Mouse (Mus musculus) CH12.LX (cell line): ENCODE results near the gene Lpcat3. TPM values are rescaled to one million over a fixed set of nuclear protein-coding genes. Genes with fewer than 3 reads are reported as not detected.

Experiments used
- DNase-seq: peaks from one replicate; pipeline ENCODE4 v3.0.0-alpha.2; 2013; ENCODE audit errors: extremely low read depth
- H3K27ac ChIP-seq: 2 replicates; pipeline ENCODE4 v1.5.1; 2012; ENCODE audit warnings: low read depth, mild to moderate bottlenecking, control low read depth, moderate library complexity; ENCODE audit not compliant: insufficient read depth
- H3K27me3 ChIP-seq: replicated peaks from 2 replicates; pipeline ENCODE3; 2012; ENCODE audit warnings: inconsistent platforms
- H3K36me3 ChIP-seq, 2 experiments: replicated peaks in 1 of 2; 2 replicates each; pipeline versions ENCODE3 to v1.6.1; 2012; ENCODE audit warnings: inconsistent platforms in 1 of 2, low read length in 1 of 2, mild to moderate bottlenecking in 1 of 2, mixed read lengths in 1 of 2, moderate library complexity in 1 of 2; ENCODE audit not compliant: control insufficient read depth in 1 of 2, insufficient read depth in 1 of 2
- H3K4me1 ChIP-seq, 2 experiments: 2 replicates each; pipeline ENCODE4 v1.6.1; 2012; ENCODE audit warnings: inconsistent platforms in 1 of 2, moderate library complexity in 1 of 2; ENCODE audit not compliant: insufficient read depth in 2 of 2, control insufficient read depth in 1 of 2
- H3K4me2 ChIP-seq: 2 replicates; pipeline ENCODE4 v1.6.1; 2012; ENCODE audit warnings: low read depth, mild to moderate bottlenecking, control low read depth; ENCODE audit not compliant: poor library complexity, insufficient read depth, severe bottlenecking
- H3K4me3 ChIP-seq, 3 experiments: fragments of 150-350 bp in 1 of 3; sonication (generic) in 1 of 3; replicated peaks in 1 of 3; 2 replicates each; pipeline versions ENCODE3 to v1.5.1; 2011 to 2012; ENCODE audit warnings: low read depth in 2 of 3, low read length in 2 of 3, mild to moderate bottlenecking in 2 of 3, moderate library complexity in 2 of 3, control low read depth in 1 of 3, improper control_type of control experiment in 1 of 3, inconsistent platforms in 1 of 3, mixed read lengths in 1 of 3; ENCODE audit not compliant: poor library complexity in 1 of 3
- H3K79me2 ChIP-seq: replicated peaks from 2 replicates; pipeline ENCODE4 v1.6.1; 2012; ENCODE audit warnings: mild to moderate bottlenecking, moderate library complexity; ENCODE audit not compliant: control insufficient read depth, poor library complexity, insufficient read depth, severe bottlenecking; ENCODE audit errors: extremely low read depth
- H3K9ac ChIP-seq: 2 replicates; pipeline ENCODE4 v1.6.1; 2012; ENCODE audit warnings: low read depth, mild to moderate bottlenecking, control low read depth, moderate library complexity; ENCODE audit not compliant: insufficient read depth
- H3K9me3 ChIP-seq: replicated peaks from 2 replicates; pipeline ENCODE3; 2012; ENCODE audit warnings: low read length, inconsistent platforms, mixed read lengths
- BHLHE40 ChIP-seq: IDR thresholded peaks from 2 replicates; pipeline ENCODE4 v1.6.1; 2011; ENCODE audit warnings: mild to moderate bottlenecking, low read depth, low read length, improper control_type of control experiment
- E2F4 ChIP-seq: IDR thresholded peaks from 2 replicates; pipeline ENCODE4 v1.6.1; 2011; ENCODE audit warnings: low read depth, low read length, improper control_type of control experiment; ENCODE audit not compliant: insufficient replicate concordance
- ELF1 ChIP-seq: IDR thresholded peaks from 2 replicates; pipeline ENCODE4 v1.6.1; 2014; ENCODE audit warnings: low read depth, mild to moderate bottlenecking, inconsistent platforms, low read length, improper control_type of control experiment
- EP300 ChIP-seq: IDR thresholded peaks from 2 replicates; pipeline ENCODE4 v1.6.1; 2011; ENCODE audit warnings: low read length, improper control_type of control experiment
- HCFC1 ChIP-seq: IDR thresholded peaks from 2 replicates; pipeline ENCODE4 v1.6.1; 2012; ENCODE audit warnings: low read depth, mild to moderate bottlenecking, inconsistent platforms, low read length, improper control_type of control experiment
- IRF4 ChIP-seq: IDR thresholded peaks from 2 replicates; pipeline ENCODE4 v1.6.1; 2014; ENCODE audit warnings: low read depth, mild to moderate bottlenecking, inconsistent platforms, low read length, improper control_type of control experiment
- JUND ChIP-seq: conservative IDR thresholded peaks from 2 replicates; pipeline ENCODE4 v1.6.1; 2011; ENCODE audit warnings: low read depth, low read length, improper control_type of control experiment
- MAZ ChIP-seq: IDR thresholded peaks from 2 replicates; pipeline ENCODE4 v1.6.1; 2012; ENCODE audit warnings: low read depth, mild to moderate bottlenecking, inconsistent platforms, low read length, improper control_type of control experiment, moderate library complexity
- MEF2A ChIP-seq: IDR thresholded peaks from 2 replicates; pipeline ENCODE4 v1.6.1; 2014; ENCODE audit warnings: low read depth, mild to moderate bottlenecking, inconsistent platforms, low read length, improper control_type of control experiment, borderline replicate concordance
- MYC ChIP-seq: IDR thresholded peaks from 2 replicates; pipeline ENCODE4 v1.6.1; 2011; ENCODE audit warnings: low read depth, mild to moderate bottlenecking, improper control_type of control experiment, low read length
- PAX5 ChIP-seq: IDR thresholded peaks from 2 replicates; pipeline ENCODE4 v1.6.1; 2012; ENCODE audit warnings: low read length, inconsistent platforms, mixed read lengths
- POLR2AphosphoS2 ChIP-seq: IDR thresholded peaks from 2 replicates; pipeline ENCODE4 v1.6.1; 2011; ENCODE audit warnings: low read depth, low read length, improper control_type of control experiment
- RCOR1 ChIP-seq: conservative IDR thresholded peaks from 2 replicates; pipeline ENCODE4 v1.6.1; 2012; ENCODE audit warnings: low read depth, mild to moderate bottlenecking, inconsistent platforms, low read length, improper control_type of control experiment
- TBP ChIP-seq: conservative IDR thresholded peaks from 2 replicates; pipeline ENCODE4 v1.6.1; 2011; ENCODE audit warnings: low read depth, low read length, improper control_type of control experiment
- UBTF ChIP-seq: IDR thresholded peaks from 2 replicates; pipeline ENCODE4 v1.6.1; 2012; ENCODE audit warnings: low read depth, mild to moderate bottlenecking, inconsistent platforms, low read length, improper control_type of control experiment, moderate library complexity
- USF1 ChIP-seq: IDR thresholded peaks from 2 replicates; pipeline ENCODE4 v1.6.1; 2014; ENCODE audit warnings: low read depth, mild to moderate bottlenecking, inconsistent platforms, low read length, improper control_type of control experiment
- ZKSCAN1 ChIP-seq: IDR thresholded peaks from 2 replicates; pipeline ENCODE4 v1.6.1; 2012; ENCODE audit warnings: low read depth, inconsistent platforms, low read length, improper control_type of control experiment, borderline replicate concordance
- ZNF384 ChIP-seq: IDR thresholded peaks from 2 replicates; pipeline ENCODE4 v1.6.1; 2012; ENCODE audit warnings: low read depth, low read length, improper control_type of control experiment, inconsistent platforms
- dilution Hi-C: fragments of 300-500 bp; cut with MboI; formaldehyde crosslinking; loops from 2 replicates; pipeline ENCODE4 v1.14.3; 2020; ENCODE audit warnings: low sequenced_read_pairs; ENCODE audit not compliant: extremely low pct_unique_long_range_greater_than_20kb, extremely low pct_ligation_motif_present
- in situ Hi-C: fragments of 300-500 bp; cut with MboI; formaldehyde crosslinking; loops from 3 replicates; pipeline ENCODE4 v1.14.3; 2019; ENCODE audit warnings: low sequenced_read_pairs, low pct_ligation_motif_present, low pct_unique_long_range_greater_than_20kb, mixed read lengths
- polyA plus RNA-seq: library from polyadenylated mRNA; unstranded; fragments of >175 nt; gene quantifications from 2 replicates; pipeline ENCODE4 v1.2.1, GENCODE M21; 2012; ENCODE audit warnings: low read depth; ENCODE audit not compliant: insufficient read length
- total RNA-seq, 2 experiments: library from RNA; depleted of rRNA; stranded (reverse); fragments of 300-350 nt in 1 of 2; fragments of >200 nt in 1 of 2; gene quantifications; 2 replicates each; pipeline ENCODE4 v1.2.3; 2012 to 2014

The Lpcat3 gene
- total and polyA plus RNA-seq, 3 experiments, result 52.9 to 113 (median 77.0) TPM

DNA sequence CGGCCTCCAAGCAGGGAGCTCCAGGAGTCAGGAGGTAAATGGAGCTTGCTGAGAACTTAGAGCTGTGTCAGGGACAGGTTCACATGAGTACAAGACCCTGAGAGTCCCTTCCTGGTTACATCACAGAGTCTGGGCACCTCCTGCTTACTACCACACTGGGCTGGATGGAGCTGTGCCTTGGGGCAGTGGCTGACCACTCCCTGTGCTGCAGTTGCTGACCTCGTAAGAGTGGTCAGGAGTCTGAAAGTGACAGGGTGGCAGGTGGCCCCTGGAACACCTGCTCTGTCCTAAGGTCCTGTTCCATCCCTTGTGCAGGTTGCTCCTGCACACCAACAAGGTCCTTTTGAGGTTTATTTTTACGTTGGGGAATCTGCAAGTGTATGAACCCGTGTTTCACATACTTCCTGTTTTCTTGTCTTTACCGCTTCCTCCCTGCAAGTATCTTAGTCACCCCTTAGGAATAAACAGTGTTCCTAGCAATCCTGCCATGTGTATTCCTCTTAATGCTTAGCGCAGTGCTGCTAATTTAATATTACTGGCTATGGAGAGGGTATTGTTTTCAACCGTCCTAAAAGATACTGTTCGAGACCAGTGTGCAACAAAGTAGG, 25.4 kb downstream of the Lpcat3 start:
- dilution Hi-C loops (no loop called here), in situ Hi-C loops (no loop called here)
- H3K4me2 ChIP-seq, result no peak overlapping the region
- no peak overlapping the region for H3K9ac ChIP-seq
- peaks cover 7 to 60% of the 10 kb centered on the region in 2 experiments for H3K4me1 ChIP-seq
- peaks cover 0 to 48% of the 10 kb centered on the region in 2 experiments for H3K36me3 ChIP-seq
- H3K79me2 ChIP-seq, result peaks cover 5% of the 10 kb centered on the region; the same call in 1 of the 2 replicates
- H3K9me3 ChIP-seq, result no peaks in the 10 kb centered on the region
- DNase-seq, result no peak
- H3K27ac ChIP-seq, result no peak overlapping the region
- TF ChIP-seq ZKSCAN1, result no peak
- TF ChIP-seq MAZ, result no peak
- TF ChIP-seq PAX5, result no peak
- TF ChIP-seq BHLHE40, result no peak
- H3K27me3 ChIP-seq, result no peaks in the 10 kb centered on the region
- no peak overlapping the region for H3K4me3 ChIP-seq

DNA sequence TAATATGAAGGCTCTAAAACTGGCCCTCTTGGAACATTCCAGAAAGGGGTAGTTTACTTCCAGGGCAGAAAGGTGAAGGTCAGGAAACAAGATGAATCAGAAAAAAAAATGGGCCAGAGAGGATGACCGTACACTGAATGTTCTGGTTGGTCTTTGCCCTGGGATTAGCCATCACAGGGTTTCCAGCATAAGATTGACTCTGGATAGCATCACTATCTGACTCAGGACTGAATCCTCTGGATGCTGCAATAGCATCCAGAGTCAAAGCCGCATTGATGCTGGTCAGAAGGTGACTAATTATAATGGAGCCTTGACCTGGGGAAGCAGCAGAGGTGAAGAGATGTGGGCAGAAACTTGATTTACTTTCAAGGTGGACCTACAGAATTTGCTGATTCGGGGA, 26.2 kb downstream of the Lpcat3 start:
- no peak overlapping the region for H3K27ac ChIP-seq

GRCm38 (mm10) chr6:124690517-124690916, 27.7 kb downstream of the Lpcat3 start:
- Histone ChIP-seq H3K36me3 (peaks cover 3 to 64% of the 10 kb centered on the region in 2 experiments), H3K4me2 (no peak overlapping the region), H3K27me3 (no peaks in the 10 kb centered on the region), H3K4me1 (peaks cover 7 to 43% of the 10 kb centered on the region in 2 experiments), H3K27ac (no peak overlapping the region), H3K9ac (no peak overlapping the region), H3K9me3 (no peaks in the 10 kb centered on the region), H3K4me3 (no peak overlapping the region), H3K79me2 (peaks cover 12% of the 10 kb centered on the region)
- no peak for DNase-seq
- in situ Hi-C loops (no loop called here), dilution Hi-C loops (no loop called here)
- no peak for TF ChIP-seq USF1
- no peak for TF ChIP-seq POLR2AphosphoS2
- TF ChIP-seq IRF4, result no peak

More for the DNA sequence above, 26.2 kb downstream of the Lpcat3 start:
- TF ChIP-seq MEF2A (no peak), MYC (no peak), POLR2AphosphoS2 (no peak), ZNF384 (no peak), EP300 (no peak), TBP (no peak), JUND (no peak), HCFC1 (no peak), ELF1 (no peak), ZKSCAN1 (no peak), UBTF (no peak), RCOR1 (no peak), E2F4 (no peak), PAX5 (no peak)
- no peak overlapping the region for H3K4me3 ChIP-seq
- H3K36me3 ChIP-seq, result peaks cover 0 to 55% of the 10 kb centered on the region in 2 experiments
- no peaks in the 10 kb centered on the region for H3K9me3 ChIP-seq
- H3K79me2 ChIP-seq, result peaks cover 7% of the 10 kb centered on the region
- dilution Hi-C loops, result no loop called here
- H3K4me2 ChIP-seq, result no peak overlapping the region
- H3K27me3 ChIP-seq, result no peaks in the 10 kb centered on the region
- no peak overlapping the region for H3K9ac ChIP-seq
- no peak for DNase-seq
- in situ Hi-C loops, result no loop called here
- H3K4me1 ChIP-seq, result peaks cover 7 to 56% of the 10 kb centered on the region in 2 experiments
